Mouse (Mus musculus) thymus, adult 2 months (tissue): ENCODE results near the gene Slc35f1.

ENCODE experiments used
- CTCF ChIP-seq: fragments of 200-500 bp; IDR thresholded peaks from 2 replicates; pipeline ENCODE4 v1.5.1; 2012; ENCODE audit warnings: mild to moderate bottlenecking, control low read depth, low read length, moderate library complexity, borderline replicate concordance; ENCODE audit not compliant: control insufficient read depth, poor library complexity, insufficient read depth; ENCODE audit errors: extremely low read depth
- POLR2A ChIP-seq: fragments of 200-500 bp; IDR thresholded peaks from 2 replicates; pipeline ENCODE4 v1.6.1; 2012; ENCODE audit warnings: mild to moderate bottlenecking, low read length, control low read depth, moderate library complexity; ENCODE audit not compliant: control insufficient read depth, poor library complexity, insufficient read depth; ENCODE audit errors: extremely low read depth

DNA sequence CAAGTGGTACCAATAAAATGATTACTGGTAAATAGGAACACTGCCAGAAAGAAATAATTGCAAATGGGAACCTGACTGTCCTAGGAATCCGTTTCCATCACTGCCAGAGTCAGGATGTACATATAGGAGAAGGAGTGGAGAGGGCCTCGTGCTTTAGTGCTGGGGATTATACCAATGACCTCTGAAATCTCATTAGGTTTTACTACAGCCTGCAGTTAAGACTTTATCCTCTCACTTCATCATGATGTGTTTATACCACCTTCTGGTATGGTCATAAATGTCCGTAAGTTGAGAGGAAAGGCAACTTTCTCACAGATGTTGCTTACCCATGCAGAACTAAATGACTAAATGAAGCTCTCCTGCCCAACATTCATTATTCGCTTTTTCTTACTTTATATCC, 401.2 kb downstream of the Slc35f1 start:
- TF ChIP-seq CTCF: no peak
- TF ChIP-seq POLR2A: no peak
